Mouse (Mus musculus): ENCODE results near the gene Tmem63b. TPM values are rescaled to one million over a fixed set of nuclear protein-coding genes. Genes with fewer than 3 reads are reported as not detected.

The Tmem63b gene
- polyA plus RNA-seq, 1 experiment from 2014 or later: 150 TPM

GRCm38 (mm10) chr17:45685171-45686092, 1.3 kb downstream of the Tmem63b start:
- Histone ChIP-seq H3K9me3 (replicated peaks; ENCODE audit: control insufficient read depth, low read length, poor library complexity, severe bottlenecking) (no peaks in the 10 kb centered on the region), H3K27ac (ENCODE audit: low read length) (peak overlapping the region; percentile 94), H3K27me3 (ENCODE audit: control insufficient read depth, insufficient read depth, low read depth, low read length) (no peaks in the 10 kb centered on the region), H3K4me2 (ENCODE audit: low read length) (peak overlapping the region; percentile 84), H3K4me1 (ENCODE audit: control insufficient read depth, insufficient read depth, low read length) (peaks cover 35% of the 10 kb centered on the region), H3K36me3 (ENCODE audit: control insufficient read depth, insufficient read depth, low read length) (no peaks in the 10 kb centered on the region), H3K9ac (ENCODE audit: low read depth, low read length) (peak overlapping the region; percentile 98), H3K4me3 (ENCODE audit: low read depth, low read length) (peak overlapping the region; percentile 68)
- peak; percentile 60 for ATAC-seq
- WGBS: under 1% methylated on average over 57 of the region's 58 CpGs

- H3K4me3 ChIP-seq (ENCODE audit: low read depth, low read length): peak overlapping the region; percentile 68
- H3K27me3 ChIP-seq (ENCODE audit: control insufficient read depth, insufficient read depth, low read depth, low read length): no peaks in the 10 kb centered on the region
- peak overlapping the region; percentile 94 for H3K27ac ChIP-seq (ENCODE audit: low read length)
- 21% methylated on average over 14 of the region's 14 CpGs for WGBS
- peak overlapping the region; percentile 84 for H3K4me2 ChIP-seq (ENCODE audit: low read length)
- H3K36me3 ChIP-seq (ENCODE audit: control insufficient read depth, insufficient read depth, low read length): no peaks in the 10 kb centered on the region
- ATAC-seq: peak; percentile 30; the same call in 1 of the 2 replicates
- no peaks in the 10 kb centered on the region for H3K9me3 ChIP-seq (replicated peaks; ENCODE audit: control insufficient read depth, low read length, poor library complexity, severe bottlenecking)
- H3K9ac ChIP-seq (ENCODE audit: low read depth, low read length): peak overlapping the region; percentile 98
- H3K4me1 ChIP-seq (ENCODE audit: control insufficient read depth, insufficient read depth, low read length): peaks cover 36% of the 10 kb centered on the region
Observed at GRCm38 (mm10) chr17:45684667-45685131, 2.0 kb downstream of the Tmem63b start.

GRCm38 (mm10) chr17:45682843-45683242, 3.9 kb downstream of the Tmem63b start:
- WGBS: 94% methylated on average over 4 of the region's 4 CpGs
- no peak overlapping the region for H3K4me3 ChIP-seq (ENCODE audit: low read depth, low read length)
- H3K27ac ChIP-seq (ENCODE audit: low read length): no peak overlapping the region
- no peak overlapping the region for H3K9ac ChIP-seq (ENCODE audit: low read depth, low read length)
- no peak overlapping the region for H3K4me2 ChIP-seq (ENCODE audit: low read length)
- no peaks in the 10 kb centered on the region for H3K27me3 ChIP-seq (ENCODE audit: control insufficient read depth, insufficient read depth, low read depth, low read length)
- H3K4me1 ChIP-seq (ENCODE audit: control insufficient read depth, insufficient read depth, low read length): peaks cover 36% of the 10 kb centered on the region
- H3K36me3 ChIP-seq (ENCODE audit: control insufficient read depth, insufficient read depth, low read length): no peaks in the 10 kb centered on the region; the same call in 1 of the 2 replicates
- no peaks in the 10 kb centered on the region for H3K9me3 ChIP-seq (replicated peaks; ENCODE audit: control insufficient read depth, low read length, poor library complexity, severe bottlenecking)
- no peak for ATAC-seq

DNA sequence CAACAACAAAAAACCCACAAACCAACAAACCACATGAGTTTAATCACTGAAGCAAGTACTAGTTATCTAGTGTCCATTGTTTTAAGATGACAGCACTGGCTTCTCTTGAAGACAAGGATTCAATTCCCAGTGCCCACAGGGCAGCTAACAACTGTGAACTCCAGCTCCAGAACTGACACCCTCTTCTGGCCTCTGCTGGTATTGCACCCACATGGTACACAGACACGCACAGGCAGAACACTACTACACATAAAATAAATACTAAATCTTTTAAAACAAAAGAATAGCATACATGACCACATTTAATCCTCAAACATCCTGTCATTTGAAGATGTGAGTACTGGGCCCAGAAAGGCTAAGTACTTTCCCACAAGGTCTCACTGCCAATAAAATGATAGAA, 5.1 kb downstream of the Tmem63b start:
- H3K27ac ChIP-seq (ENCODE audit: low read length): no peak overlapping the region
- no peak overlapping the region for H3K4me3 ChIP-seq (ENCODE audit: low read depth, low read length)
- H3K4me2 ChIP-seq (ENCODE audit: low read length): no peak overlapping the region
- H3K27me3 ChIP-seq (ENCODE audit: control insufficient read depth, insufficient read depth, low read depth, low read length): no peaks in the 10 kb centered on the region
- no peaks in the 10 kb centered on the region for H3K9me3 ChIP-seq (replicated peaks; ENCODE audit: control insufficient read depth, low read length, poor library complexity, severe bottlenecking)
- H3K36me3 ChIP-seq (ENCODE audit: control insufficient read depth, insufficient read depth, low read length): peaks cover 6% of the 10 kb centered on the region
- peaks cover 24% of the 10 kb centered on the region for H3K4me1 ChIP-seq (ENCODE audit: control insufficient read depth, insufficient read depth, low read length)
- 100% methylated on average over 1 of the region's 1 CpGs for WGBS
- ATAC-seq: no peak
- H3K9ac ChIP-seq (ENCODE audit: low read depth, low read length): no peak overlapping the region

DNA sequence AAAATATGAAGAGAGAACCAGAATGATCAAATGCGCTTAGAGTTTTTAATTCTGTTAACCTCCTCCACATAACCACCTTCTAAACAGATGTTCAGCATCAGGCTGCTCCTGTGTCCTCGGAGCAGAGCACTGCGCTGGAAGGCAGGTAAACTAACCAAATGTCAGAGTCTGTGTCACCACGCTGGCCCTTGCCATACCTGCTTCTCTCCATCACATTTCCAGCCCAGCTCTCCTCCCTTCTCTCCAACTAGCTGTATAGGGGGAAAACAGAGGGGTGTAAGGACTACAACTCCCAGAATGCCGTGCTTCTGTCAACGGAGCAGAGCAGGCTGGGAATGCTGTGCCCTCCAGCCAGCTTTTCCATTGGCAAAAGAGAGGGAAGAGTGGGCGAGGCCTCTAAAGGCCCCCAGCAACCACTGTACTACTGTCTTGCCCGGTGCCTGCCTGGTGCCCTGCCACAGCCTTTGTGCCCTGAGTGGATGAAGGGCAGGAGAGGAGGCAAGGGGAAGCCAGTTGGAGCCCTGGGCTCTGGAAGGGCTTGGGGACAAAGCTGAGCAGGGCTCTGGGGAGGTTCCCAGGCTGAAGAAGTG, 6.2 kb downstream of the Tmem63b start:
- Histone ChIP-seq H3K9ac (ENCODE audit: low read depth, low read length) (peak overlapping the region; percentile 64), H3K36me3 (ENCODE audit: control insufficient read depth, insufficient read depth, low read length) (peaks cover 8% of the 10 kb centered on the region), H3K27ac (ENCODE audit: low read length) (peak overlapping the region; percentile 83), H3K4me3 (ENCODE audit: low read depth, low read length) (peak overlapping the region; percentile 21; the same call in 1 of the 2 replicates), H3K4me1 (ENCODE audit: control insufficient read depth, insufficient read depth, low read length) (peaks cover 24% of the 10 kb centered on the region), H3K27me3 (ENCODE audit: control insufficient read depth, insufficient read depth, low read depth, low read length) (no peaks in the 10 kb centered on the region), H3K9me3 (replicated peaks; ENCODE audit: control insufficient read depth, low read length, poor library complexity, severe bottlenecking) (no peaks in the 10 kb centered on the region), H3K4me2 (ENCODE audit: low read length) (peak overlapping the region; percentile 56)
- WGBS: 52% methylated on average over 8 of the region's 8 CpGs
- ATAC-seq: peak; percentile 84

DNA sequence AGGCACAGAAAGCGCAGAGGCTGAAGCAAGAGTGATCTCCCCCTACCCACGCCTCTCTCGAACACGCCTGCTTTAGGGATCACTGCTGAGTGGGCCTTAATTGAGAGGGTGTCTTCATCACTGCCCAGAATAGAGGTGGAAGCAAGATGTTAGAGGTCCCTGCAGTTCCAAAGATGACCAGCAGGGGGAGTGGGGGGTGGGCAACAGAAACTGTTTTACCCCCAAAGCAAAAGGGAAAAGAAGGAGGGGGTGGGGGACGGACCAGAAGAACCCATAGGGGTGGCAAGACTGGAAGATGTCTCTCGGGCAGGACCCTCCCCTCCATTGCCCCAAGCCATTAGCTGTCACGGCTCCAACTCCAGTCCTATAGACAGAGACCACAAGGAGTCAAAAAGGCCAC, 8.6 kb downstream of the Tmem63b start:
- Histone ChIP-seq H3K36me3 (ENCODE audit: control insufficient read depth, insufficient read depth, low read length) (peaks cover 18% of the 10 kb centered on the region), H3K27ac (ENCODE audit: low read length) (no peak overlapping the region), H3K9me3 (replicated peaks; ENCODE audit: control insufficient read depth, low read length, poor library complexity, severe bottlenecking) (no peaks in the 10 kb centered on the region), H3K27me3 (ENCODE audit: control insufficient read depth, insufficient read depth, low read depth, low read length) (no peaks in the 10 kb centered on the region), H3K4me1 (ENCODE audit: control insufficient read depth, insufficient read depth, low read length) (peaks cover 8% of the 10 kb centered on the region; the same call in 1 of the 2 replicates), H3K9ac (ENCODE audit: low read depth, low read length) (no peak overlapping the region), H3K4me3 (ENCODE audit: low read depth, low read length) (no peak overlapping the region), H3K4me2 (ENCODE audit: low read length) (no peak overlapping the region)
- no peak for ATAC-seq
- WGBS: 37% methylated on average over 7 of the region's 7 CpGs

- H3K27me3 ChIP-seq (ENCODE audit: control insufficient read depth, insufficient read depth, low read depth, low read length): no peaks in the 10 kb centered on the region
- H3K9ac ChIP-seq (ENCODE audit: low read depth, low read length): no peak overlapping the region
- no peaks in the 10 kb centered on the region for H3K9me3 ChIP-seq (replicated peaks; ENCODE audit: control insufficient read depth, low read length, poor library complexity, severe bottlenecking)
- no peak for ATAC-seq
- H3K4me2 ChIP-seq (ENCODE audit: low read length): no peak overlapping the region
- 91% methylated on average over 2 of the region's 2 CpGs for WGBS
- no peaks in the 10 kb centered on the region for H3K4me1 ChIP-seq (ENCODE audit: control insufficient read depth, insufficient read depth, low read length)
- no peak overlapping the region for H3K27ac ChIP-seq (ENCODE audit: low read length)
- H3K4me3 ChIP-seq (ENCODE audit: low read depth, low read length): no peak overlapping the region
- H3K36me3 ChIP-seq (ENCODE audit: control insufficient read depth, insufficient read depth, low read length): peaks cover 50% of the 10 kb centered on the region
Observed at GRCm38 (mm10) chr17:45672598-45672997, 14.1 kb downstream of the Tmem63b start.

GRCm38 (mm10) chr17:45671821-45672220, 14.9 kb downstream of the Tmem63b start:
- ATAC-seq: no peak
- no peaks in the 10 kb centered on the region for H3K4me1 ChIP-seq (ENCODE audit: control insufficient read depth, insufficient read depth, low read length)
- H3K27me3 ChIP-seq (ENCODE audit: control insufficient read depth, insufficient read depth, low read depth, low read length): no peaks in the 10 kb centered on the region
- no peak overlapping the region for H3K9ac ChIP-seq (ENCODE audit: low read depth, low read length)
- no peak overlapping the region for H3K4me3 ChIP-seq (ENCODE audit: low read depth, low read length)
- WGBS: 94% methylated on average over 1 of the region's 1 CpGs
- no peak overlapping the region for H3K4me2 ChIP-seq (ENCODE audit: low read length)
- H3K9me3 ChIP-seq (replicated peaks; ENCODE audit: control insufficient read depth, low read length, poor library complexity, severe bottlenecking): no peaks in the 10 kb centered on the region
- H3K27ac ChIP-seq (ENCODE audit: low read length): no peak overlapping the region
- H3K36me3 ChIP-seq (ENCODE audit: control insufficient read depth, insufficient read depth, low read length): peaks cover 50% of the 10 kb centered on the region

- ATAC-seq: no peak
- no peak overlapping the region for H3K9ac ChIP-seq (ENCODE audit: low read depth, low read length)
- no peak overlapping the region for H3K4me2 ChIP-seq (ENCODE audit: low read length)
- WGBS: 89% methylated on average over 10 of the region's 10 CpGs
- H3K9me3 ChIP-seq (replicated peaks; ENCODE audit: control insufficient read depth, low read length, poor library complexity, severe bottlenecking): no peaks in the 10 kb centered on the region
- H3K4me1 ChIP-seq (ENCODE audit: control insufficient read depth, insufficient read depth, low read length): 0 out of 2 replicates have a peak, but pooled peaks cover 5% of the 10 kb centered on the region
- H3K36me3 ChIP-seq (ENCODE audit: control insufficient read depth, insufficient read depth, low read length): peaks cover 53% of the 10 kb centered on the region
- no peak overlapping the region for H3K27ac ChIP-seq (ENCODE audit: low read length)
- no peak overlapping the region for H3K4me3 ChIP-seq (ENCODE audit: low read depth, low read length)
- H3K27me3 ChIP-seq (ENCODE audit: control insufficient read depth, insufficient read depth, low read depth, low read length): no peaks in the 10 kb centered on the region
Observed at GRCm38 (mm10) chr17:45667986-45668385, 18.7 kb downstream of the Tmem63b start.
